Mouse (Mus musculus): ENCODE results near the gene L3mbtl4. TPM values are rescaled to one million over a fixed set of nuclear protein-coding genes. Genes with fewer than 3 reads are reported as not detected.

The L3mbtl4 gene
- total RNA-seq, 2 experiments from 2014 or later, result 0.40 TPM; not detected in 1

DNA sequence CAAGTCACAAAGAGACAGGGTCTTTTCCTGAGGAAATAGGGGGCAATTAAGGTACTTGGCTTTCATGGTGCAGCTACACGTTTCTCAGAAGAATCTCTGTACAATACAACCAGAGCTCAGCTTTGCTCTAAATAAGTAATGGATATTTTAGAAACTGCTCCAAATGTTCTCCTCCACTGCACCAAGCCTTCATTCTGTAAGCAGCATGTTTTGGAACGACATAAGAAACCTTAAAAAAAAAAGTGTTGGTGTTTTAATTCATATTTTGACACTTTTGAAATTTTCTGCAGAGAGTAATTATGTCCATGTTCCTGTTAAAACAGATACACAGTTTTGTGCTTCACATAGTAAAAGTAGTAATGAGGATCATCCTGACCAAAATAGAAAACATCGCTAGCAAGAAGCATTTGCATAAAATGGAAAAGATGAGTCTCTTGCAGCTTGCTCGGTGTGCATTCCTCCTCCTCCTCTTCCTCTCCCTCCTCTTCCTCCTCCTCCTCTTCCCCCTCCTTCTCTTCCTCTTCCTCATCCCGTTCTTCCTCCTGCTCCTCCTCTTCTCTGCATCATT is 369.0 kb downstream of the L3mbtl4 start:
- no peak for DNase-seq

DNA sequence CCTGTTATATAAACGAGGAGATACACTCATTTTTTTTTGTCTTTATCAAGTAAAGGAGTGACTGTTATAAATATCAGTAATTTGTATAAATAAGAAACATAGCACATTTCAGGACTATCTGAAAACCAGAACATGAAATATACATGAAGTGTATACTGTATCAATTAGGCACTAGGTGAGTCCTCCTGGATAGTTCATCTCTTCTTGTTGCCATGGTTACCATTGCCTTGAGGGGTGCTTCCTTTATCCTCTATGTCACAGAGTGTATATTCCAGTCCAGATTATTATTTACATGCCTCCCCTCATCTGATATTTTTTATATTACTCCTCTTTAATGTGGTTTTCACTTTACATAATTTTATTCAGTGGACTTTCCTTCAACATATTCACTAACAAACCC is 392.9 kb downstream of the L3mbtl4 start:
- DNase-seq, result no peak

DNA sequence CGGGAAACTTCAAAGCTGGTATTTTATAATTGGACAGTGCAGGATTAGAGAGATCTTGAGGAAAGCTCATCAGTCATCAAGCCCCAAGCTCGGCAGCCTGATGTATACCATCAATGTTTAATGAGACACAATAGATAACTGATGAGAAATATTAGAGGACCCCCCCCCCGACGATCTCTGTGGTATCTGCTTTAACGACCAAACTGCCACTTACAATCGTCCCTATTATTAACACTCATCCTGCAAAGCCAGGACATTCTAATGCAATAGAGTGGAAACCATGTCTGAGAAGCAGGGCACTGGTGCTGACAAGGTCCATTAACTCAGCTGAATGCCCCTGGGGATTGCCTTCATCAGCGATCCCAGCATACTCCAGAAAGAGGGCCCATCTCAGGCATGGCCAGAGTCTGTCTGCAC is 398.5 kb downstream of the L3mbtl4 start:
- no peak for DNase-seq

DNA sequence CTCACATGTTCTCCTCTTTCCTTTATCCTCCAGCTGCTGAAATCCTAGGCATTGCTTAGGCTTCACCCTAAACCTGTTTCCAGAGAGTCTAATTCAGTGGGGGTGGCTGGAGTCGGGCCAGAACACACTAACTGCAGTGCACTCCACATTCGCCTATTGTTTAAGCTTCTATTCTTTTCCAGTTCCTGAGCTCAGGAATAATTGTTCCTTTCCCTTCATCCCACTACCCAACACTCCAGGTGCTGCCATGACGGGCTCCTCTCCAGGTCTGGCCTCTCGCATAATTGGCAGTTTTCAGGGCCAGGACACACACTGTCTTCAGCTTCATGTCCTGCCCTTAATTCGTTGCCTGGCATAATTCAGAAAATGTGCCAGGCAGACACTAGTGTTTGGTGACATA is 437.1 kb downstream of the L3mbtl4 start:
- no peak for DNase-seq

DNA sequence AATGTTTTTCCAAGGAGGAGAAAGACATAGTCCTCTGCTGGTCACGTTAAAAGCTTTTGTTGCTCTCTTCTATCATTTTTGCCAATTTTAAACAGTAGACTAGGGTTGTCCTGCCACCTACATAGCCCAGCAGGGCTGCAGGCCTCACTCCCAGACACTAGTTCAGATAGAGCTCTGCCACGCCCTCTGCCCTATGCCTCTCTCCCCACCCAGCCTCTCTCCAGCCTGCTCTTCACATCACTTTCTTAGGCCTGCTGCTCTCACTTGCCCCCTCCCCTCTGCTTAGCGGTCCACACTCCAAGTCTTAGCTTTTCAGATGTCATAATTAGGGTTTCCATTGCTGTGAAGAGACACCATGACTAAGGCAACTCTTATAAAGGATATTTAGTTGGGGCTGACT is 437.8 kb downstream of the L3mbtl4 start:
- no peak for DNase-seq

DNA sequence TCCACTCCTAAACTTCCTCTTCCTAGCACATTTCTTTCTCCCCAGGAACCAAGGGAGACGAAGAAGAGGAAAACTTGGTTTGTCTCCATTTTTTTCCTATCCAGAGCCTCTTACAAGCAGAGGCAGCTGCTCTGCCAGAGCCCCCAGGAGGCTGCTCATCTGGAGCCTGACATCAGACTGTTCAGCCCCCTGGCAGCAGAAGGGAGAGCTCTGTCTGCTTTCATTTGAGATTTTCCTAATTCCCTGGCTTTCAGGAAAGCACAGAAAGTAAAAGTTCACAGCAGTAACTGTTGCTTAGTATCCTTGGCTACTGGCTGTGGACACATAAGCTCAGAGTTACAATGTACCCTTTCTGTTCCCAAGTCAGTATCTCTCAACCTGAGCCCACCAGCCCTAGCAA is 474.7 kb downstream of the L3mbtl4 start:
- DNase-seq, result no peak

DNA sequence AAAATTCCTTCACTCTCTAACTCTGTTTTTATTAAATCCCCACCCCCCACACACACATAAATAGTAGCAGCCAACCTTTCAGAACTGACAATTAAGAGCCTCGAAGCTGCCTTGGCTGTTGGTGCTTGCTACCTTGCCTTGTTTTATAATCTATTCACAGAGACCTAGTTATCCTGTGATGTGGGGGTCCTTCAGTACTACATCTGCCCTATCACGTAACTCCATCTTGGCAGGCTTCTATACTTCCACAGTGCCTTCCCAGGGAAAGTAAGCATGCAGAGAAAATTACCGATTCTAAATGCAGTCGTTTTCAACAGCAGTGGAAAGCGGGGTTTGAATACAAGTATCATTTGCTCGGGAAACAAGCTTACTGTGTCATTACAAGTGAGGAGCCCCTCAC is 476.9 kb downstream of the L3mbtl4 start:
- no peak for DNase-seq

DNA sequence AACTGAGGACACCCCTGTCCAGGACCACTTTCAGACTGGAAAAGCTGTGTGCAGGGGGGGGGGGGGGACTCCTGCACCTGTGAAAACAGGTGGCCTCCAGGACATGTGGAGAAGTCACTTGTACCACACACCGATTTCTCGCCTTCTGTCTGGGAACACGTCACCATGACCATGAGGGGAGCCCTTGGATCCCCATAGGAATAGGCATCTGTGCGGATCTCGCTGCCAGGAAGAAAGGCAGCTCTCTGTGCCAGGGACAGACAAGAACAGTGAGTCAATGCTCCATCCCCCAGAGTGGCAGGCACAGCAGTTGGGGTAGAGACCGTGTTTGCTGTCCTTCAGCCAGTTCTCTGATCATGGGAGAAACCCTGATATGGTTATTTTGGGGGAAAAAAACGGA is 479.5 kb downstream of the L3mbtl4 start:
- DNase-seq, result no peak

DNA sequence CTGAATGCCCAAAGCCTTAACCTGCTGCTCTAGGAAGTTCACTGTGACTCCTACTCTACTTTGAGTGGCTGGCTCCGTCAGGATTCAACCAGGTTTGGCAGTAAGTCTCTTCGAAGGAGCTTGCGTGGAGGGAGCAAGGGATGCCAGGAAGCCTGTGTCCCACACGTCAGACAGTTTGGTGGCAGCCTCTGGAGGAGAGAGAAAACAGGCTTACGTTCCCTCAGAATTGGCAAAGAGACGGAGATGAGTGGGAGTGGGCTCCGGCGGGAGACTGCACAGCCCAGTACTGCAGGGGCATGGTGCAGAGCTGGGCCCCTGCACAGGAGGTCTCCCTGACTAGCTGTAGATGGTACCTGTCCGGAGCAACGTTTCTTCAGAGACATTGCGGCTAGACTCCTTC is 481.2 kb downstream of the L3mbtl4 start:
- DNase-seq, result no peak

DNA sequence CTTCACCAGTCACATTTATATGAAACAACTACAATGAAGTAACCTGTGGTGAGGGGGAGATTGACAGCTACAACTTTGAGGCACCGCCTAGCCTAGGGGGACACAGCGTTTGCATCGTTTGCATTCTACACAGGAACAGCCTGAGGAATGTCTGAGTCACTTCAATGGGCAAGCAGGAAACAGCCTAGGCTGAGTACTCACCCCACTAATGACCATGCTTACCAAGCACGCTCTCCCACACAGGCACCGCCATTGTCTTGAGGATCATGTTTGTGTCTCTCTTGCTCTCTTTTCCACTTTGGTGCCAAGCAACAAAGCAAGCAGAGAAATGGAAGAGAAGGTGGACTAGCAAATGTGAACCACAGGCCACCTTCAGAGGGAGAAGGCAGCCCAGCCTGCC is 484.8 kb downstream of the L3mbtl4 start:
- DNase-seq, result no peak

DNA sequence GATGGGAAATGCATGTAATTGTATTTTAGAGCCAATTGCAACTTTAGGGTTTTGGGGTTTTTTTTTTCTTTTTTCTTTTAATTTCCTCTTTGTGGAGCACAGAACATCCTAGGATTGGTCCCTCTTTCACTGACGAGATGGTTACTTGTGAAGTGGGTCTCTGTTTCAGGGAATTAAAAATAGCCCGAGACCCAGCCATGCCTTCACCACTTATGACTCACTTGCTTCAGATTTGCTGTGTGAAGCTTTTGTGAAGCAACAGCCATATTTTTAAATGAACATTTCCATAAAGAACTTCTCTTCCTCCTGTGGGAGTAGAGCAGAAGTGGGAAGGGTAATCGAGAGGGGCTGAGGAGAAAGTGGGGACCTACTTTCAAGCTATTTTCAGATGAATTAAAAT is 485.3 kb downstream of the L3mbtl4 start:
- DNase-seq, result no peak

DNA sequence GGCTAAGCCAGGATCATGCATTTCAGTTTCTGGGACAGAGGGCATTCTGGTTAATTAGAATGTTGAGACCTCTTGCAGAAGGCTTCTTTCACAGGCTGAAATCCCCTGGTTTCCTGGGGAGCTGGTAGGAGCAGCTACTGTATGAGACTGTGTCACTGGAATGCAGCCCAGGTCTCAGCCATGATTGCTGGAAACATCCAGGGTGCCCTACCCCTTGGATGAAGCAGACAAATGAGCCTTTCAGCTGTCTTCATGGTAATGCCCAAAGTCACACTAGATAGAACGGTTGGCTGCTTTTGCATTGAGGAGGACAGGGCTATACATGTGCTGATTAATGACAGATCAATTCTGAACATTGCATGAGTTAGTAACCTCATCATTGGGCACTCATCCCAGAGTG is 486.4 kb downstream of the L3mbtl4 start:
- no peak for DNase-seq

DNA sequence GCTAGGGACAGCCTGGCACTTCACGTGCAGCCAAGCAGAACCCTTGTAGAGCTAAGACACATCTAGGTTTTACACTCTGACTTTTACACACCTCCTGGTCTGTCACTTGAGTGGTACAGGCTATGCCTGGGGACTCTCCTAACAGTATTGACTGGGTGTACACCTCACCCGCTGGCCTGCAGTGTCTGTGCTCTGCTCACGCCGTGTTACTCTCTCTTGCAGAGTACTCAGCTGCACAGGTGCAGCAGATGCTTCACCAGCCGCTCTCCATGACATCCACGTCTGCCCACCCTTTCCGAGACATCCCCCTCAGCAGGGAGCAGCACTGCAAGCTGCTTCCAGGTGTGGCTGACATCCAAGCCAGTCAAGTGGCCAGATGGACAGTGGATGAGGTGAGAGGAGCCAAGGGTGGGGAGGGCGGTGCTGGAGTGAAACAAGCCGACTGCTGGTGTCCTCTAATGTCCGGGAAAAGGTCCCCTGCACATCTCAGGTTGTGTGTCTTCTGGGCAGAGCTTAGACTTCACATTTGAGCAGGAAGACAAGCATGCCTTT is 490.8 kb downstream of the L3mbtl4 start:
- DNase-seq, result no peak

DNA sequence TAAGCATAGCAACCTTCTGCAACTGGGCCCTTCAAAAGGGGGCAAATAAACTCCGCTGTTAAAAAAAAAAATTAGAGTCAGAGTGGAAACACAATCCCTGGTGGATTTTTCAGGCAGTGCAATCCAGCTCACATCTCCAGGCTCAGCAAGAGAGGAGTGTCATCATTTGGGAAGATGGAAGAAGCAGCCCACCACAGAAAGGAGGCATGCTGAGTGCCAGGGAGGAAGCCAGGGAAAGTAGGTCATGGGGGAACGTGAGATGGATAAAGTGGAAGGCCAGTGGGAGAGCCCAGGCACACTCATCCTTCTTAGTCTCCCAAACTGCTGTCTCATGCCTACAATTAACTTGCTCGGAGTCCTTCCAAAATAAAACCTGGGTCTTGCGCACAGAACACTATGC is 496.0 kb downstream of the L3mbtl4 start:
- DNase-seq, result no peak

DNA sequence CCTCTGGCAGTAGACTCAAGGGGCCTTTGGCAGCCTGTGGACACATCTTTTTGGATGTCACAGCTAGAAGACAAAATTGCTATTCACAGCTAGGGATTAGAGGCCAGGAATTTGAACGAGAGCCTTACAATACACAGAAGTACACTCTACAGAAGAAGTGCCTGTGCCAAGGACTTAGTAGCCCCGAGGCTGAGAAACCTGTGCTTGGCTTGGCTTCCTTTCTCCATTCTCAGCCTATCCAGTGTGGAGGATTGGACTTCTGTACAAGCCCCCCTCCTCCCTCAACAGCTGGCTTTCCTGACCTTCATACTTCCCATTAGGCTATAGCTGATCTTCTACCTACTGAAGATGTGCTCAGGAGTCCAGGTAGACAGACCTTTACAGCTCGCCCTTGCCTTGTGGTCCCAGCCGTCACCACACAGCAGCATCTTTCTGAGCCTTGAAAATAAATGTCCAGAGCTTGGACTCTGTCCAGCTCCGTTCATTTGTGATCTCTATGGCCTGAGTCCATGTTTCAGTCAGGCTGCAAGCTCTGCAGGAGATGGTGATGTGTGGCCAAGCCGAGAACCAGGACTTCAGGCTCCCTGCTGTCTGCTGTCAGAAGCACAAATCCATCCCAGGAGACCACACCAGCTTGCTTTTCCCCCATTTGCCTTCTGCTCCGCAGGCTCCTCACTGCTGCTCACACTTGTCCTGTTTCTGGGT is 497.6 kb downstream of the L3mbtl4 start:
- no peak for DNase-seq

DNA sequence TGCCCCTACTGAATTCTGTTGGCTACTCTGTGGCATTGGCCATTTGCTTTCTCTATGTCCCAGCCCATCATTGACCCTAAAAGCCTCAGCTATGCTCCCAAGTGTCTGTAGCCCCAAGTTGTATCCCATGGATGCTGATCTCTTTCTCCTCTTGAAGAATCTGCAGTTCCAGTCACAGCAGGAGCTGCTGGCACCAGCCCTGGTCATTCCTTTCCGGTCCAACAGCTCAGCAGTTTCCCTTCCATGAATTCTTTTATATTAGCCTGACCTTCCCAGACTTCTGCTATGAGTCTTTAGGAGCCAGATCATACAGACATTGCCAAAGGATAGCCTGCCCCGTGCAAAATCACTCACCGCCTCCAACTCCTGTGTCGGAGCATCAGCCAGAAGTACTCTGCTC is 520.1 kb downstream of the L3mbtl4 start:
- no peak for DNase-seq

DNA sequence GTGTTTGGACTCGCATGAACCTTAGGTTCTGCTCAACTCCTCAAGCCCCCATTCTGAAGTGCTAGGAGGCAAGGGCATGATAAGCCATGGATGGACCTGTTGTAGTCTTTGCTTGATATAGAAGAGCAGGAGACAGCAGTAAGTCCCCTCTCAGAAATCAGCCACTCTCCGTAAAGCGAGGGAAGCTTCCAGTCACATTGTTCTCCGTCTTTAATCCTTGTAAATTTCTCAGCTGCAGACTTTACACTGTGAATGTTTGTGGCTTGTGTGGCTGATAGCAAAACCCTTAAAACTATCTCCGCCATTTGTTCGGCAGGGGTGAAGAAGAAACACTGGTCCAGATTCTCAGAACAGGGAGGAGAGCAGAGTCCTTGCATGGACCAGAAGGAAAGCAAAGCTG is 552.7 kb downstream of the L3mbtl4 start, which contains the start of gene Tmem200c:
Gene Tmem200c (plus strand): TSS at position 301 of the 400 bp plus-strand sequence.
- no peak for DNase-seq

Measured in adrenal gland, postnatal 36 days (tissue).